Mouse (Mus musculus) thymus, postnatal 14 days (tissue): ENCODE data around the gene Cyp2s1.
"Not testable (repeated sequence)": the region's sequence is repeated elsewhere in the genome, so short reads cannot be mapped to it uniquely, and the experiment has no call there.

ENCODE experiments used
- DNase-seq: peaks from one replicate; pipeline ENCODE4 v3.0.0; 2021

Cyp2s1 gene

GRCm38 (mm10) chr7:25805631-25806343 is 10.9 kb downstream of the Cyp2s1 start:
- peak; percentile 77 for DNase-seq

GRCm38 (mm10) chr7:25804792-25805191 is 11.9 kb downstream of the Cyp2s1 start:
- no peak for DNase-seq

- DNase-seq: no peak
Measured at GRCm38 (mm10) chr7:25803460-25803859, 13.3 kb downstream of the Cyp2s1 start.

GRCm38 (mm10) chr7:25802241-25803125 is 14.2 kb downstream of the Cyp2s1 start:
- no peak for DNase-seq

- no peak for DNase-seq
Measured at GRCm38 (mm10) chr7:25801031-25801430, 15.7 kb downstream of the Cyp2s1 start.

- DNase-seq: no peak
Measured at GRCm38 (mm10) chr7:25799369-25799768, 17.3 kb downstream of the Cyp2s1 start.

- no peak for DNase-seq
Measured at GRCm38 (mm10) chr7:25798540-25798939, 18.2 kb downstream of the Cyp2s1 start.

GRCm38 (mm10) chr7:25794775-25795174 is 21.9 kb downstream of the Cyp2s1 start:
- DNase-seq: no peak

GRCm38 (mm10) chr7:25793679-25794078 is 23.0 kb downstream of the Cyp2s1 start:
- peak; percentile 64 for DNase-seq

- not testable (repeated sequence) for DNase-seq
Measured at GRCm38 (mm10) chr7:25792966-25793365, 23.7 kb downstream of the Cyp2s1 start.

GRCm38 (mm10) chr7:25790615-25791014 is 26.1 kb downstream of the Cyp2s1 start:
- DNase-seq: no peak

GRCm38 (mm10) chr7:25789129-25789440 is 27.6 kb downstream of the Cyp2s1 start:
- no peak for DNase-seq

GRCm38 (mm10) chr7:25788220-25789128 is 28.2 kb downstream of the Cyp2s1 start, which contains the start of gene Axl:
Gene Axl (minus strand): TSS chr7:25788705.
- DNase-seq: peak; percentile 24

- no peak for DNase-seq
Measured at GRCm38 (mm10) chr7:25787456-25788219, 29.1 kb downstream of the Cyp2s1 start.

GRCm38 (mm10) chr7:25786974-25787373 is 29.7 kb downstream of the Cyp2s1 start:
- DNase-seq: no peak

GRCm38 (mm10) chr7:25785752-25786151 is 31.0 kb downstream of the Cyp2s1 start:
- no peak for DNase-seq

GRCm38 (mm10) chr7:25784808-25785207 is 31.9 kb downstream of the Cyp2s1 start:
- no peak for DNase-seq

GRCm38 (mm10) chr7:25783746-25784145 is 33.0 kb downstream of the Cyp2s1 start:
- DNase-seq: no peak

GRCm38 (mm10) chr7:25782744-25783143 is 34.0 kb downstream of the Cyp2s1 start:
- no peak for DNase-seq

- no peak for DNase-seq
Measured at GRCm38 (mm10) chr7:25781937-25782610, 34.6 kb downstream of the Cyp2s1 start.

GRCm38 (mm10) chr7:25781321-25781936 is 35.3 kb downstream of the Cyp2s1 start:
- DNase-seq: peak; percentile 52
